Mouse (Mus musculus) olfactory bulb, adult 2 months (tissue): ENCODE measurements around the gene Srgap2.

Source experiments
- CTCF ChIP-seq: fragments of 200-500 bp; IDR thresholded peaks from 2 replicates; pipeline ENCODE4 v1.5.1; 2012; ENCODE audit warnings: low read depth, mild to moderate bottlenecking, low read length, moderate library complexity; ENCODE audit not compliant: insufficient read depth
- POLR2A ChIP-seq: fragments of 200-500 bp; IDR thresholded peaks from 2 replicates; pipeline ENCODE4 v1.6.1; 2012; ENCODE audit warnings: mild to moderate bottlenecking, low read depth, low read length, moderate library complexity; ENCODE audit not compliant: insufficient read depth

- TF ChIP-seq POLR2A (no peak), CTCF (no peak)
Measured at GRCm38 (mm10) chr1:131295200-131295599, 232.0 kb downstream of the Srgap2 start.
